Mouse (Mus musculus) embryonic facial prominence, embryonic 14.5 days (tissue): Measurements from ENCODE around the gene Cplx2. TPM values are rescaled to one million over a fixed set of nuclear protein-coding genes. Genes with fewer than 3 reads are reported as not detected.

Experiments
- ATAC-seq: fragments of 200-750 bp; cut with Nextera tagmentation; 2 replicates; pipeline ENCODE4 v1.8.0; 2017; ENCODE audit warnings: low read depth, moderate number of reproducible peaks, moderate TSS enrichment
- DNase-seq: peaks from one replicate; pipeline ENCODE4 v3.0.0-alpha.2; 2015; ENCODE audit warnings: low spot score
- H3K27ac ChIP-seq: fragments of 300-500 bp; sonication (generic); replicated peaks from 2 replicates; pipeline ENCODE4 v1.5.1; 2014; ENCODE audit warnings: low read depth, mild to moderate bottlenecking, low read length, moderate library complexity
- H3K27me3 ChIP-seq: fragments of 300-500 bp; sonication (generic); replicated peaks from 2 replicates; pipeline ENCODE4 v1.6.1; 2014; ENCODE audit warnings: low read length; ENCODE audit not compliant: control insufficient read depth, insufficient read depth
- H3K36me3 ChIP-seq: fragments of 300-500 bp; sonication (generic); 2 replicates; pipeline ENCODE4 v1.6.1; 2014; ENCODE audit warnings: low read length, mixed read lengths; ENCODE audit not compliant: control insufficient read depth, insufficient read depth
- H3K4me1 ChIP-seq: fragments of 300-500 bp; sonication (generic); 2 replicates; pipeline ENCODE4 v1.6.1; 2014; ENCODE audit warnings: antibody characterized with exemption, low read length; ENCODE audit not compliant: control insufficient read depth, insufficient read depth
- H3K4me2 ChIP-seq: fragments of 300-500 bp; sonication (generic); 2 replicates; pipeline ENCODE4 v1.6.1; 2014; ENCODE audit warnings: low read depth, mild to moderate bottlenecking, low read length, moderate library complexity, mixed read lengths
- H3K4me3 ChIP-seq: fragments of 300-500 bp; sonication (generic); 2 replicates; pipeline ENCODE4 v1.5.1; 2014; ENCODE audit warnings: low read depth, mild to moderate bottlenecking, low read length
- H3K9ac ChIP-seq: fragments of 300-500 bp; sonication (generic); 2 replicates; pipeline ENCODE4 v1.6.1; 2014; ENCODE audit warnings: low read depth, mild to moderate bottlenecking, low read length, moderate library complexity, mixed read lengths
- H3K9me3 ChIP-seq: fragments of 300-500 bp; sonication (generic); 2 replicates; pipeline ENCODE4 v1.6.1; 2016; ENCODE audit warnings: low read length; ENCODE audit not compliant: control insufficient read depth
- WGBS: fragments of 180-500 bp; shearing (Covaris S2); extraction: QIAGEN DNeasy Blood & Tissue Kit; methylation state at CpG from one replicate; pipeline ENCODE4 v1.1.7; 2014; 5-methylcytosine and 5-hydroxymethylcytosine counted together
- polyA plus RNA-seq: library from polyadenylated mRNA; unstranded; fragments of >200 nt; fragmentation: Nextera tagmentation; extraction: Ambion mirVana; gene quantifications from 2 replicates; pipeline ENCODE4 v1.2.1, GENCODE M21; 2014

Cplx2 gene
- polyA plus RNA-seq, 1 experiment from 2014 or later = 7.0 TPM

DNA sequence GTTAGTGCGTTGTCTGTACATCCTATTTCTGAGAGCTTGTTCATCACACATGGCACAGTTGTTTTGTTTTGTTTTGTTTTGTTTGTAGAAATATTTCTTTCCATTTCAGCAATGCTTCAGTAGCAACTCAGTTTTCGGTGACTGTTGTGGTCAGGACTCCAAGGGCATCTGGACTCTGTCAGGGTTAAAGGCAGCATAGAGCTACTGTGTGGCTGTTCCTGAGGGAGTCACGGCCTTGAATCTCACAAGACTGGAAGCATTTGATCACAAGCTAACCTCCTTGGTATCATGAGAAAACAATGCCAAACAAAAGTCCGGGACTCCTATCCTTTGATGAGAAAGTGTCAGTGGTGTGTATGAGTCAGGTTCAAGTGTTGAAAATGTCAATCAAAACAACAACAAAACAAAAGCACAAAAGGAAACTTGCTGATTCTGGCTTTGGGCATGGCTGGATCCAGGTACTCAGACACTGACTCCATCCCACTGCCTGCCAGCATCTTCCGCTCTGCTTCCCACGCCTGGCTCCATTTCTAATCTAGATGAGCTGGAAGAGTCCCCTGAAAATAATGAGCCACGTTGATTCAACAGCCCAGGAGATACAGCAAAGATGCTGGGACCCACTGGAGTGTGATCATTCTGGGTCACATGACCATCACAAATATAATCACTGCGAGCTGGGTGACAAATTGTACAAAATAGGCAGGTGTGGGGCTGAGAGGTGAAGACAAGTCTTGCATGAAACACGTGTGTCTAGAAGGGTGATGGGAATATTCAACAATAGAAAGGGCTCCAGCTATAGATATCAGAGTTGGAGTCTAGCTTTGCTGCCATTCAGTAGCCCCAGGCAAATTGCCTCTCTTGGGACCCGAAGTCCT is 55.9 kb downstream of the Cplx2 start:
- ATAC-seq (no peak), DNase-seq (no peak)
- no peaks in the 10 kb centered on the region for H3K36me3 ChIP-seq
- H3K4me3 ChIP-seq = no peak overlapping the region
- no peak overlapping the region for H3K9ac ChIP-seq
- no peaks in the 10 kb centered on the region for H3K27me3 ChIP-seq
- no peak overlapping the region for H3K27ac ChIP-seq
- H3K4me1 ChIP-seq = peaks cover 7% of the 10 kb centered on the region; the same call in 1 of the 2 replicates
- no peaks in the 10 kb centered on the region for H3K9me3 ChIP-seq
- no peak overlapping the region for H3K4me2 ChIP-seq
- WGBS = 76% methylated on average over 10 of the region's 10 CpGs

DNA sequence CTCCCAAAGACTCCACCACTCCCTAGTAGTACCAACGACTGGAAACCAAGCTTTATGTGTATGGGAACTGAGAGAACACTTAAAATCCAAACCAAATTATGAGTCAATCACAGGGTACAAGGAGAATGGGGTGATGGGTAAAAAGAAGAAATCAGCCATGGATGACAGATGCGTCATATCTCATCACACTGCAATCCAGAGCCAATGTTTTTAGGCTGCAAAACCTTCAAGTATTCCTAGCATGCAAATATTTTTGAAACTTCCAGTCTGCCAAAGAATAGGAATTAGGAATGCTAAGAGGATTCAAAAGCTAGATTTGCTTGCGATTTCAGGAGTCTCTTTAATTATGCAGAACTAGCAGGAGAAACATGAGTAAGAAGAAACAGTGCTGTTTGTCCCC is 57.6 kb downstream of the Cplx2 start:
- Histone ChIP-seq H3K27ac (no peak overlapping the region), H3K4me2 (no peak overlapping the region), H3K9ac (no peak overlapping the region), H3K4me3 (no peak overlapping the region), H3K27me3 (no peaks in the 10 kb centered on the region), H3K4me1 (peaks cover 7% of the 10 kb centered on the region; the same call in 1 of the 2 replicates), H3K36me3 (no peaks in the 10 kb centered on the region), H3K9me3 (no peaks in the 10 kb centered on the region)
- 68% methylated on average over 3 of the region's 3 CpGs for WGBS
- DNase-seq (no peak), ATAC-seq (no peak)

DNA sequence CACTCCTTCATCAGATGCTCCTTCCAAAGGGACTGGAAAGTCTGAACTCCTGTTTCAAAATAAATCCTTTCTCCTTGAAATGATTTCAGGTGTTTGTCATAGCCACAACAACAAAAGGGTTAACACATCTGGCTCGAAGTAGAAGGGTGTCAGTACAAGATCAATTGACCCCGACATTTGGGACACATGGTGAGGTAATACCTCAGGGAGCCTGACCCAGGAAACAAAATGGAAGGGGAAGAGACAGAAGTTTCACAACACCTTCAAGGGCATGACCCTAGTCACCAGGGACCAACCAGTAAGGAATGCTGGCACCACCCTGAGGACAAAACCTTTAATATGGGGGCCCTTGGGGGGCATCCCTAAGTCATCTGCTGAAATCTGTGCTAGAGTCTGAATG is 58.9 kb downstream of the Cplx2 start:
- Histone ChIP-seq H3K9me3 (no peaks in the 10 kb centered on the region), H3K27me3 (no peaks in the 10 kb centered on the region), H3K4me2 (no peak overlapping the region), H3K36me3 (no peaks in the 10 kb centered on the region), H3K9ac (no peak overlapping the region), H3K4me1 (peaks cover 5% of the 10 kb centered on the region; the same call in 1 of the 2 replicates), H3K4me3 (no peak overlapping the region), H3K27ac (no peak overlapping the region)
- DNase-seq (no peak), ATAC-seq (no peak)
- 33% methylated on average over 2 of the region's 2 CpGs for WGBS

DNA sequence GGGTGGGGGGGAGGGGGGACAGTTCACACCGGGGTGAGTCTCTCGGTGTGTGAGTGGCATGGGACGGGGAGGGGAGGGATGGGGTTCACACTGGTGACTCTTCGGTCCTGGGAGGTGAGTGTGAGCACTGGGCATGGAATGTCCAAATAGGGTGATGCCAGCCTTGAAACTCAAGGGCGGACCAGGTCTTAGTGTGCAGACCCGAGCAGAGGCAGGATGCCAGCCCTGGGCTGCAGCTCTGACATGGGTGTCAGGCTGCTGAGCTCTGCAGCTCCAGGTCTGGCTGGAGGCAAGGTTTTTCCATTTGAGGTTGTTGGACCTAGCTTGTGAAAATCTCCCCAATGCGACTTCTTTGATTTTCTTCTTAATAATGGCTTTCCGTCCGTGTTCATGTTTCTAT is 60.0 kb downstream of the Cplx2 start:
- Histone ChIP-seq H3K27ac (no peak overlapping the region), H3K9ac (no peak overlapping the region), H3K4me1 (no peaks in the 10 kb centered on the region), H3K4me3 (no peak overlapping the region), H3K36me3 (no peaks in the 10 kb centered on the region), H3K4me2 (no peak overlapping the region), H3K9me3 (no peaks in the 10 kb centered on the region), H3K27me3 (no peaks in the 10 kb centered on the region)
- WGBS = 83% methylated on average over 9 of the region's 9 CpGs
- no peak for ATAC-seq
- no peak for DNase-seq

Other genes with a start within 250 kb of the Cplx2 start
- gene Hrh2, start 179.2 kb upstream of the Cplx2 start, polyA plus RNA-seq = 0.12 and 0.31 TPM in 2 replicates
- gene Thoc3, start 97.5 kb downstream of the Cplx2 start, polyA plus RNA-seq = 105 and 126 TPM in 2 replicates
- gene Simc1, start 132.4 kb downstream of the Cplx2 start, polyA plus RNA-seq = 14.1 and 16.3 TPM in 2 replicates
- gene 4833439L19Rik, start 194.1 kb downstream of the Cplx2 start, polyA plus RNA-seq = 124 and 134 TPM in 2 replicates
- gene Arl10, start 203.7 kb downstream of the Cplx2 start, polyA plus RNA-seq = 18.8 and 22.1 TPM in 2 replicates
- gene Nop16, start 218.7 kb downstream of the Cplx2 start, polyA plus RNA-seq = 42.7 and 51.6 TPM in 2 replicates
- gene Higd2a, start 218.9 kb downstream of the Cplx2 start, polyA plus RNA-seq = 163 and 165 TPM in 2 replicates
- gene Cltb, start 240.0 kb downstream of the Cplx2 start, polyA plus RNA-seq = 40.2 and 48.1 TPM in 2 replicates